ENCODE assay signal across 21 mouse cellular contexts in the genomic region with DNA sequence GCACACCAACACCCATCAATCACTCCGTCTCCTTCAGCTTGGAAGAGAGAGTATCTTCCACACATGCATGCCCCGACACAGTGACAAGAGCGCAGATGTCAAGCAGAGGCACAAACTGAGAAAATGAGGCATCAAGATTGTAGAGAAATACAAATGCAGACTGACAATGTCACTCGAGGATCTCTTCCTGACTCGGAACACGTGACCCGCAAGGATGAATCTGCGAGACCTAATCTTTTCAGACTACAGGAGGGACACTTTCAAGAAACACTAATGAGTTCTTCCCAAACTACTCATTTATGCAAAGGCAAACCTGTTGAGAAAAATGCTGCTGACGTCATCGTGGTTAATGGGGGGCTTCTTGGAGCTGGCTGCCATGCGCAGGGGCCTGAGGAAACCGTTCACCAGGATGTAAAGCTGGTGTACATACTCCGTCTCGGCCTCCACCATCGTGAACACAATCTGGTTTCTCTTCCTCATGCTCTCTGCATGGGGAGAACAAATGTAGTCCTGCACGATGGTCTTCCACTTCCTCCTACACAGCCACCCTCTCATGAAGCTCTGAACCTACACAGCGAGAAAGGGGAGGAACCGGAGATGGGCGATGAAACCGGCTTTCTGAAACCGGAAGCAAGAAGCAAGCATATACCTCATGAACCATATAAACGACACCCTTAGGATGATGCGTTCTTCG.
A peak's percentile ranks its signal among the peaks of the same experiment; 100 is the strongest.
DNase-seq lines count a peak whose midpoint lies in the region; ATAC-seq and TF ChIP-seq lines count a peak whose summit lies in the region.
"Had no signal": no experiment of that assay in that cellular context is flagged by ENCODE, and none has a peak within 500 bp of the region (broad histone marks: within the 10 kb centered on the region; RNA-seq: fewer than 3 reads in every experiment).

No protein-coding gene starts in this region.

- no peak overlapping the region for H3K4me3 ChIP-seq in kidney, adult 2 months (ENCODE audit: insufficient read depth, low read depth, low read length)
- H3K4me3 ChIP-seq: embryonic facial prominence, embryonic 10.5 days; forebrain, embryonic 10.5 days; gastrocnemius, adult 2 months; heart, embryonic 12.5 days; myocyte; stomach, embryonic 15.5 days had no signal

- TF ChIP-seq CTCF in kidney, adult 2 months (conservative IDR thresholded peaks at IDR 0.05; ENCODE audit: insufficient read depth, insufficient read length, low read depth, low read length): no peak

- no peaks in the 10 kb centered on the region for H3K27me3 ChIP-seq in kidney, adult 2 months (replicated peaks; ENCODE audit: control insufficient read depth, insufficient read depth, low read length)
- H3K27me3 ChIP-seq: heart, embryonic 12.5 days; Patski; stomach, embryonic 15.5 days had no signal

- no peak for TF ChIP-seq POLR2A in kidney, adult 2 months (IDR thresholded peaks at IDR 0.05; ENCODE audit: low read depth, low read length)

- peak; percentile 97 for ATAC-seq in neutrophil, adult 5-6 weeks (ENCODE audit: extremely low read depth, insufficient number of reproducible peaks, low FRiP score, poor library complexity, severe bottlenecking)
- no peak for ATAC-seq in erythroid progenitor cell, adult 5-6 weeks (replicated peaks; ENCODE audit: low FRiP score, poor library complexity, severe bottlenecking)
- ATAC-seq: hindbrain, embryonic 16.5 days had no signal

- no peaks in the 10 kb centered on the region for H3K4me1 ChIP-seq in kidney, adult 2 months (ENCODE audit: control insufficient read depth, insufficient read depth, low read length)
- H3K4me1 ChIP-seq: embryonic facial prominence, embryonic 10.5 days; forebrain, embryonic 10.5 days; heart, embryonic 12.5 days; stomach, embryonic 15.5 days had no signal

- H3K36me3 ChIP-seq in kidney, adult 2 months (ENCODE audit: control insufficient read depth, insufficient read depth, low read length): no peaks in the 10 kb centered on the region
- H3K36me3 ChIP-seq: embryonic facial prominence, embryonic 10.5 days; forebrain, embryonic 10.5 days; heart, embryonic 12.5 days; stomach, embryonic 15.5 days had no signal

- 90% methylated on average over 24 of the region's 24 CpGs for WGBS in kidney, adult 2 months

- peak; percentile 13 for DNase-seq in kidney, adult 2 months
- DNase-seq in kidney, postnatal 14 days: no peak
- peak; percentile 10 for DNase-seq in c-Kit-positive CD71-negative TER-119-negative erythroid progenitor cells, embryonic 14.5 days (ENCODE audit: low read depth)
- peak; percentile 12 to 22 for DNase-seq in thymus, postnatal 10 days (ENCODE audit: low spot score in 2 of 2)
- no peak for DNase-seq in right cerebral cortex, postnatal 36 days (ENCODE audit: low spot score in 2 of 2)
- DNase-seq in adrenal gland, adult 8-10 months: no peak
- DNase-seq: adrenal gland, postnatal 14 days; cerebellum, adult 18-20 months; gastrocnemius, adult 2 months; layer of hippocampus, postnatal 36 days; lung, postnatal 10 days had no signal

- H3K27ac ChIP-seq in kidney, adult 2 months (ENCODE audit: insufficient read depth, low read depth, low read length): no peak overlapping the region
- H3K27ac ChIP-seq: embryonic facial prominence, embryonic 10.5 days; forebrain, embryonic 10.5 days; gastrocnemius, adult 2 months; kidney, postnatal 0 days; stomach, embryonic 15.5 days had no signal

Comparison
In these comparisons a context has a peak if more than half of its experiments do, and no peak if none do; other contexts are left out.
1. DNase-seq: peak in kidney, adult 2 months (single experiment), c-Kit-positive CD71-negative TER-119-negative erythroid progenitor cells, embryonic 14.5 days (single experiment) and thymus, postnatal 10 days (2 of 2); none in kidney, postnatal 14 days (single experiment), right cerebral cortex, postnatal 36 days (0 of 2) and adrenal gland, adult 8-10 months (single experiment).